Mouse (Mus musculus) kidney, adult 18-20 months (tissue): ENCODE results near the gene Kif26a.

ENCODE experiments used
- DNase-seq: peaks from one replicate; pipeline ENCODE4 v3.0.0; 2021

Gene Kif26a

DNA sequence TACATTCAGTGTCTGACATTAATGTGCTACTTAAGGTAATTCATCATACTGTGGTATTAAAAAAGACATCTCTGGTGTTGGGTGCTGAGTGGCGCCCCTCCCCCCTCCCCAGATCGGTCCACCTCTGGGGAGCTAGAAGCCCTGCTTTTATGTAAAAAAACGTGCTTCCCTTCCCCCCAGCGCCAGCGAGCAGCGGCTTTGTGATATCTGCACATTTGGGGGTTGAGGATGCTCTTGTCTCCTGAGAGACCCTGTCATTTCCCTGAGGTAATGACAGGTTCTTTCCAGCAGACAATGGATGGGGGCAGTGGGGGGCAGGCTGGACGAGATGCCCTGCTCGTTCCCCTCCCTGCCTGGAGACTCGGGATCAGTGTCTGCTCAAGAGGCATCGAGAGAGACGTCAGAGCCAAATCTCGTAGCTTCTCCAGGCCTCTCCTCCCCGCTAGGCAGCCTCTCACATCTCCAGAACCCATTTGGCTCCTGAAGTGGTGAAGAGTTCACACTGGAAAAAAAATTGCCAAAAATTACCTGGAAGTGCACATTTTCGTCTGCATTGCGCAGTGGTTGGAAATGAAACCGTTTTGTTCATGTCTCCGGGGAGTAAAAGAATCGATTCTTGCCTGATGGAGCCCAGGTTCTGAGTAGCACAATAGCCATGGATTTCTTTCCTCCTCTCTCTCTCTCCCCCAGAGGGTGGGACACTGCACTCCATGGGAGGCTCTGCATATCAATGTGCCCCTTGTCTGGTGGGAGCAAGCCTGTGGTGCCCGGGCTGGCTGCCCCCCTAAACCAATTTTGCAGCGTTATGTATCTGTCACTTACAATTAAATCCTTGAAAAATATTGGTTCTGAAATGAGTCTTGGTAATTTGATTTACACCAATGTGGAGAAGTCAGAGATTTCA is 24.9 kb downstream of the Kif26a start:
- no peak for DNase-seq

DNA sequence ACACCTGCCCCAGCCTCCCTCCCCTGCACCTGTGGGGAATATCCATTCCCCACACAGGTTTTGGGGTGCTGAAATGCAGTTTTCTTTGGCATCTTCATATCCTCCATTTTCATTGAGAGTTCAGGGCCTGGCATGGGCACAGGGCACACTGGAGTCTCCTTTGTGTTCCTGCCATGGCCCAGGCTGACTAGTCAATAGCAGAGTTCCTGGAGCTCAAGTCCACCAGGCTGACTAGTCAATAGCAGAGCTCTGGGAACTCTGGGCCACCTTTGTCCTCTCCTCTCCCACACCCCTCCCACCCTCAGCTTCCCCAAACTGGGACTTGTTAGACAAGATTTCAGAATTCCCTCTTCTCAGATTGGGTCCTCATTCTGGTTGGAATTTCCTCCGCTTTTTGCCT is 25.6 kb downstream of the Kif26a start:
- no peak for DNase-seq

DNA sequence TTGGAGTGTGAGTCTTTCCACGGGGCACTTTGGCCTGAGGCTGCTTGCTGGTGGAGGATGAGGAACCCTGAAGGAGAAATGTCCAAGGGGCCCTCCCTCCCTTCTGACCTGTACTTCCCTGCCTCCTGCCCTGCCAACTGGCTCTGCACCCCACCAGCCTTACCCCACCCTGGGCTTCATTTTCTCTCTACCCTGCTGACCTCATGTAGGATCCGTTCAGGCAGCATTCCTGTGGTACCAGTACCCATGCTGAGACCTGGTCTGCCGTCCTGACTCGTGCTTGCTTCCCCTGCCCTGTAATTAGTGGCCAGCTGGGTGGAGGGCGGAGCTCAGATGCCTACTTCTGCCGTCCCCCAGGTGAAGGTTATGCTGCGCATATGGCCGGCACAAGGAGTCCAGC is 26.2 kb downstream of the Kif26a start:
- DNase-seq = no peak

DNA sequence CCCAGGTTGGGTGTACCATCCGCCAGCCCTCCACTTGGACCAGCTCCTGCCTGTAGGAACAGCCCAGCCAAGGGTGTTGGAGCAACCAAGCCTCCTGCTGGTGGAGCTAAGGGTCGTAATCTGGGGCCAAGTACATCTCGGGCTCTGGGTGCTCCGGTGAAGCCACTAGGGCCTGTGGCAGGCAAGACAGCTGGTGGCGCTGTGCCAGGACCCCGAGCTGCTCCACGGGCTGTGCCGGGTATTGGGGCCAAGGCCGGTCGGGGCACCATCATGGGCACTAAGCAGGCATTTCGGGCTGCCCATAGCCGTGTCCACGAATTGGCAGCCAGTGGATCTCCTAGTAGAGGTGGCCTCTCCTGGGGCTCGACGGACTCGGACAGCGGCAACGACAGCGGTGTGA is 31.7 kb downstream of the Kif26a start:
- no peak for DNase-seq

DNA sequence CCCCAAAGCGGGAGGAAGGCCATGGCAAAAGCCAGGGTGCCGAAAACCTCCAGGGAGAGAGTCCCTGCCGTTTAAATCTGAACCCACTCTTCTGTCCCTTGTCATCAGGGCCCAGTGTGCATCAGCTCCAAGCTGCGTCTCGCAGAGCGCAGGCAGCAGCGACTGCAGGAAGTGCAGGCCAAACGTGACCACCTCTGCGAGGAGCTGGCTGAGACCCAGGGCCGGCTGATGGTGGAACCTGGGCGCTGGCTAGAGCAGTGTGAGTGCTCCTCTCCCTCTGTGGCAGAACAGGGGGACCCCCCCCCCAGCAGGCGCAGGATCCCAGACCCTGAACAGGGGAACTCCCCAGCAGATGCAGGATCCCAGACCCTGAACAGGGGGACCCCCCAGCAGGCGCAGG is 33.7 kb downstream of the Kif26a start:
- no peak for DNase-seq

DNA sequence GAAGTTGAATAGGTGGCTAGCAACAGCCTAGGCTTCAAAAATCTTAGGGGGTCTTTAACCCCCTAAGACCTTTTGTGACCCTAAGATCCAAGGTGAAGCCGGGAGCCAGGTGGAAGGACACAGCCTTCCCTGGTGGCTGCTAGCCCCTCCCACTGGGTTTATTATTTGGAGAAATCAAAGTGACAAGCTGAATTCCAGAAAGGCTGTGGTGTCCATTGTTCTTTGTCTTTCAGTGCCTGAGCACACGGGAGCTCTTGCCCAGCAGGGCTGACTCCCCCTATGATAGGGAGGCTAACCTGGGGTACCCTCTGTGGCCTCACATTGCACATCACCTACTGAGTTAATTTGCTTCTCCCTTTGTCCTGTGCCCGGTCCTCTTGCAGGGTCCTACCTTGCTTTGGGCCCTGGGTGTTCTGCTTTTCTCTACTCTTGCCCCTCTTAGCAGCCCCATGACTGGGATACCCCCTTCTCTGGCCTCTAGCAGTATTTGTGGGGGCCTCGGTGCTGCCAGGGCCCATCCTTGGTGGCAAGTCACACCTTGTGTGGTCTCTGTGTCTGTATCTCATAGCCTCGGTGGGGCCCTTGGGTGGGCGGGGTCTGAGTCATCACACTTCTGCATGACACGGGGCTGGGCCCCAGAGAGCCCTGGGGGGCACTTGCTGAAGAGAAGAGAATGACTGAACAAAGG is 36.1 kb downstream of the Kif26a start:
- no peak for DNase-seq

DNA sequence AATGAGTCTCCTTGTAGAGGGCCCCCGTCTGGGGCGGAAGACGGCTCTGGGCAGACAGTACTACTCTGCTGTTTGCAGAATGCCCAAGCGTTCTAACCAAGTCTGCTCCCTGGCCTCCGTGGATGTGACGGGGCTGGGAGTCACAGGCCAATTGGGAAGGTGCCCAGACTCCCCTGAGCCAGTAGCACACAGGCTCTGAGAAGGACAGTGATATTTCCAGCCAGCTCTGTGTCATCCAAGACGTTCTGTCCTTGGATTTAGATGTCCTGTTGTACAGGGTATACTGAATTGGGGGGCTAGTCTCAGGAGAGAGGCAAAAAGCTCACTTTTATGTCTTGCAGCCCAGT is 36.6 kb downstream of the Kif26a start:
- DNase-seq = no peak

DNA sequence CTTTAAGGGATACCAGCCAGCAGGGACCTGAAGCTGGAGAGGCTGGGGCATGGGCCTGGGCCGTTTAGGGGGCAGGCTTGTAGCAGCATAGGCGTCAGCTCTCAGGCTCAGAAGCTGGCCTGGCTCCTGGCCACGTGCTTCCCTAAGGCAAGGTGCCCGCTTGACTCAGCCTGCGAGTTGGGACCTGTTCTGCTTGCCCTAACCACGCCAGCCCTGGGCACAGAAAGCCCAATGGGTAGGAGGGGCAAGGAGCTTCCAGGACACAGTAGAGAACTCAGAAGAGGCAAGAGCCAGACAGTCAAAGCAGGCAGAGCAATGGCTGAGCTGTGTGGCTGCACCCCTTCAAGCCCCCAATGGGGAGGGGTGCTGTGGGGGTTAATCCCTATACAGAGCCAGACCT is 37.7 kb downstream of the Kif26a start:
- peak; percentile 55 for DNase-seq

DNA sequence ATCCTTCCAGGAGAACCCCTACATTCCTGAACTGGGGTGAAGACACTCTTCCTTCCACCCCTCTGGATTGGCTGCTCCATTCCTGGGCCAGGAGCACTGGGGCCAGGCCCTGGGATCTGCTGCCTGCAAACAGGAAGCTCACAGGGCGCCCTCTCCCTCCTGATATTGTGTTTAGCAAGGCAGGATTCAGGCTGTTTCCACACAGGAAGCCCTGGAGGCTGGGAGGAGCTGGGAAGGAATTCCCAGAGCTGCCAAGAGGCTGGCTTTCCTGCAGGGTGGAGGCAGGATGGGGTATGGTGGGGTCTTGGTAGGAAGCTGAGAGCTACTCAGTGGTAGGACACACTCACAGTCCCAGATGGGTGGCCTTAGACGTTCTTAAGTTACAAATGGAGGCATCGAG is 38.4 kb downstream of the Kif26a start:
- DNase-seq = peak; percentile 63

DNA sequence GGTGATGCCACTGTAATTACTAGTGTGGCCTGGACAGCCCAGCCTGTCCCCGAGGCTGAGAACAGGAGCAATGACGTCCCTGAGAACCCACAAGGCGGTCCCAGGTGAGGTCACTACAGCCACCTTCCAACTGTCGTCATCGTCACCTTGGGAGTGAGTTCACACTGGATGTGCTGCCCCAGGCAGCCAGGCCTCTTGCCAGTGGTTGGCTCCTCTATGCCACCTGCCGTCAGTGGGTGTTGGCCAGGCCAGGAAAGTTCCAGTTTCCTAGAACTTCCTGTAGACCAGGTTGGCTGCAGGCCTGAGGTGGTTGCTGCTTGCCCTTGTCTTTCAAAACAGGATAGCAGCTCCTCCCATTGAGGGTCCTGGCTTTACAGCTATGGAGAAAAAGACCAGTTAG is 40.9 kb downstream of the Kif26a start:
- peak; percentile 46 for DNase-seq

DNA sequence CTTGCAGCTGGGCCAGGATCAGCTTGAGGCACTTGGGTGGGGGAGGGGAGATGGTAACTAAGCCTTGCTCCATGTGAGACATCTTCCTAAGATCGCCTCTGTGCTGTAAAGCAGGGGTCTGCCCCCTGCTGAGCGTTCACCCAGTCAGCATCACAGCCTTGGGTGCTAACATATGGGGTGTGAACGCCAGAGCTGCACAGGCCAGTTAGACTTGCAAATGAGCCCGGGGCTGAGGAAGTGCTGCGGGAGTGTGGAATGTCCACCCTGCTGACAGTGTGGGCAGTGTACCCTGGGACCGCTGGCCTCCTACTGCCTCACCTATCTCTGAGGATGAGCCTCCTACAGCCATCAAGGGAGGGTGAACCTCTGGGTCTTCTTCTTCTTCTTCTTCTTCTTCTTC is 45.7 kb downstream of the Kif26a start:
- no peak for DNase-seq

DNA sequence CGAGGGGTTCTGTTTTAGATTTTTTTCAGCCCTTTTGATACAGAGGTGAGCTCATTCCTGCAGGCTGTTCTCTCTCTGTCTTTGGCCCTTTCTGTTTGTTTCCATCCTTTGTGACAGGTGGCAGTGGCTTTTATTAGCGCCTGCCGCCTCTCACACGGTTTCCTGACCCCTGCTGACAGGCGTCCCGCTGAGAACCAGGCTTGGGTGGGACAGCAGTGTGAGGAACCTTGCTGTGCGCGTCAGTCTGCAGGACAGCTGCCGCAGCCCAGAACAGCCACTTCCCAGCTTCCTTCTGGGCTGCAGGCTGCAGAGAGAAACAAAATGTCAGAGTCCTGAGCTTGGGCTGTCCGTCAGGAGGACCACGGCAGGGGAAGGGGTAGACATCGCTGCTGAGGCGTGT is 49.0 kb downstream of the Kif26a start:
- no peak for DNase-seq

DNA sequence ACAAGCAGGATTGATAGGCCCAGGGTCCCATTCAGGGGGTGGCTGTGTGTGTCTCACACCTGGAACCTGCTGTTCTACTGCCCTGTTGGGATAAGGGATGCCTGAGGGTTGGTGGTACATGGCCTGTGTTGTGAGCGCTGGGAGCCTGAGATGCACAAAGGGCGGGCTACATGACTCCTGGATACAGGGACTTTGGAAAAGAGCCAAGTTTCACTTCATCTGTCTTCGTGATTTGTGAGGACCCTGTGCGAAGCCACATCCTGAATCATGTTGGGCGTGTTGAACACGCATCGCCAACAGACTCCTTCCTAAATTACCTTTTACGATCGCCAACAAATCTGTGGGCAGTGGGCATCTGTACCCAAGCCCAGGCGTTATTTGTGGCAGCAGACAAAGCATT is 50.6 kb downstream of the Kif26a start:
- no peak for DNase-seq

DNA sequence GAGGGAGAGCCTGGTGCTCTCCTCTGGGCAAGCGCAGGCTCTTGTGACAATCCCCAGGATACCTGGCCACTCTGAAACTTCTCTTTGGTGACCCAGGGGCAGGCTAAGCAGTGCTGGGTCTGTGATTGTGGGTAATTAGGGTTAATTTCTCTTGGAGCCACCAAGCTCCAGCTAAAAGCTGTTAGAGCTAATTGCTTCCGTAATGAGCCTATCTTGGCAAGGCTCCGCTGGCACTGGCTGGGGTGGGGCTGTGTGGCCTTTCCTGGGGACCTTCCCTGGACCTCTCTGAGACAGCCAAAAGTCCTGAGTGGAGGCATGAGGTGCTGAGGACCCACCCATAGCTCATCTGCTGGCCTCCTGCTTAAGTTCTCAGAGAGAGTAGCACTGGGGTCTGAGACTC is 53.4 kb downstream of the Kif26a start:
- no peak for DNase-seq

DNA sequence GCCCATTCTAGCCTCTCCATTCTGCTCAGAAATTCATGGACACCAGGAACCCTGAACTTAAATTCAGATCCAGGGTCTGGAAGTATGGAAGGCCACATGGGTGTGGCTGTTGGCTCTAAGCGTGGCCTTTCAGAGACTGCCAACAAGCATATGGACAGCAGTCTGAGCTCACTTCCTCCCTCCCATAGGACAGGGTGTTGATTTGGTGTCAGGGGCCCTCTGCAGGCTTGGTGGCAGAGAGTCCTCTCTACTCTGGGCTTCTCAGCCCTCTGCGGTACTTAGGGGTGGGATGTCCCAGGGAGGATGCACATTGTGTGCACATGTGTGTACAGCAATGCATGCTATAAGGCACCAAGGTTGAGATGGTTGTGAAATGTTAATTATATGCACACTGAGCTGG is 54.0 kb downstream of the Kif26a start:
- no peak for DNase-seq

DNA sequence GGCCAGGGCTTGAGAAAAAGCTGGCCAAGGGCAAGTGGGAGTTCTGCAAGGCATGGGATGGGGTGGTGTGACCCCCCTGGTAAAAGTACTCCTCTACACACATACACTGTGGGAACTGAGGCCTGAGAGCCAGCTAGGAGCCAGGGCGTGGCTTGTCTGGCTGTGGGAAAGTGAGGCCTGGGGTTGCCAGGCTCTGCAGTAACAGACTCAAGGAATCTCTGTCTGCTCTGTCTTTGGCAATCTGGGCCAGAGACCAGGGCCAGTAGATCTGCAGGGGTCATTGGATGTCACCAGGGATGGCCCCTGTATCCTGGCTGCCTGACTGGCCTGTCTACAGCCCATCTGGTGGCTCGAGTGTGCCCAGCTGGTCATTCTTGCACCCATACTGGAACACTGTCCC is 61.2 kb downstream of the Kif26a start:
- no peak for DNase-seq

DNA sequence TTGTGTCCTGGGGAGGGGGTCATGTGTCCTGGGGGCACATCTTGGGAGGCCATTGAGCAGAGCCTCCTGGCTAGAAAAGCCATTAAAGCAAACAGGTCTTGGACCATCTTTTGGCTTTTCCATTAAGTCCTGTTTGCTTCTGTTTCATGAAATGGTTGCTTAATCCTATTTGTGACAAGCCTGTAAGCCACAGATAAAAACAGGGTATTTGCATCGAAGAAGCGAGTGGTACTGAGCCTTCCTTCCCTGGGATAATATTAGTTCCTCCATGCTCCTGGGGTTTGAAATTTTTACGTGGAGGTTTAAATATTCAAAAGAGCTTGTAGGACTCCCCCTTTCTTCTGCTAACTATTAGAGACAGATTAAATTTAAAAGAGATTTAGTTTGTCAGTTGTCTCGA is 61.7 kb downstream of the Kif26a start:
- DNase-seq = no peak

DNA sequence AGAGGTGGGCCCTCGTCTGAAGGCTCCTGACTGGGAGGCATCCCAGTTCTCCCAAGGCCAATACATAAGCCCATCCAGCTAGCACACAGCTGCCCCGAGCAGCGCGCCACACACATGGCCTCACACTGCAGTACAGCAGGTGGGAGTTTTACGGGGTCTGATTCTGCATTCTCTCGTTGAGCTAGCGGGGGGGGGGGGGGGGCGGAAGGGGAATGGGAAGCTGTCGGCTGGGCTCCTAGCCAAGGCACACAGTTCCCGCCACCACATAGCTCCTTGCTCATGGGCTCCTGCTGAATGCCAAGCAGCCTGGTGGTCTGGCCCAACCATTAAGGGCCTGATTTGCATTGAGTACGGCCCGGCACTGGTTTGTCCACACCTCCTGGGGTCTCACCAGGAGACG is 64.6 kb downstream of the Kif26a start:
- no peak for DNase-seq

DNA sequence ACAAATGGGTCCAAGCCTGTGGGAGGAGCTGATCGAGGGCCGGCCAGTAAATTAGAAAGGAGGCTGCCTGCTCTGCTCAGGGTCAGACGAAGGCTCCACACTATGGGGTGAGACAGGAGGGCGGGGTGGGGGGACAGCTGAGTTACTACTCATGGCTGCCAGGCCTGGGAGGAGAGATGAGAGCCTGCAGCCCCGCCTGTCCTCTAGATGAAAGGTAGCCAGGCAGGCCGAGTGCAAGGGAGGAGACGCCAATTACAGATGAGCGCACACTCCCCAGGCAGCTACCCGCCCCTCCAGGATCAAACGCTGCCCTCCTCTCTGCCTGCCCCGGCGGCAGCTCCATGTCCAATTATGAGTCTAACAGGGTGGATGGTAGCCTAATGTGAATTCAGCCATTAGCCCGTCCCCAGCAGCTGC is 68.4 kb downstream of the Kif26a start:
- no peak for DNase-seq

DNA sequence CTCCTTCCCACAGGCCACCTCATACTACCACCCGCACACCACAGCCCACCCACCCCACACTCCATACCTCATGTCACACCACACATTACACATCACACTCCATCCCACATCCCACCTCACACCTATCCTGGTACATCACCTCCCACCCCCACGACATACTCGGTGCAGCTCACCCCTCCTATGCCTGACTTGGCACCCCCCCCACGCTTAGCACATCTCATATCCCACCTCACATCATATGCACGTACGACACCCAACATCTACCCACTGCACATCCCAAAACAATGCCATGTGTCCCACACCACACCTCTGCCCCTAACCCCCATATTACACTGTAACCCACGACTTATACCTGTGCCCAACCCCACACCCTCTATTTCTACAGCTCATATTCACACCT is 69.5 kb downstream of the Kif26a start:
- no peak for DNase-seq

DNA sequence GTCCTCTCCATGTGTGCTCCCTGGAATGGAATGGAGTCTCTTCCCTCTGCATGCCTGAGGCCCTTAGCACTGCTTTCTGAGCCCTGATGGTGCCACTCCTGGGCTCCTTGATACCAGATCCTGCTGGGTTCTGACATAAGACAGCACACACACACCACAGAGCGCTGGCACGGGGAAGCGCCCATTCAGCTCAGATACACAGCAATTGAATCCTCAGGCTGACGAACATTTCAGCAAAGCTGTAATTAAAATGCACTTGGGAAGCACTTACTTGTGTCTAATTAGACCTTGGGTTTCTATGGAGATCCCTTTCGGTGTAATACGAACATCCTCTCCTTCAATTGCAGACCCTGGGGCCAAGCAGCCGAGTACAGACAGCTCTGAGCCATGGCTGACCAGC is 71.0 kb downstream of the Kif26a start:
- no peak for DNase-seq

DNA sequence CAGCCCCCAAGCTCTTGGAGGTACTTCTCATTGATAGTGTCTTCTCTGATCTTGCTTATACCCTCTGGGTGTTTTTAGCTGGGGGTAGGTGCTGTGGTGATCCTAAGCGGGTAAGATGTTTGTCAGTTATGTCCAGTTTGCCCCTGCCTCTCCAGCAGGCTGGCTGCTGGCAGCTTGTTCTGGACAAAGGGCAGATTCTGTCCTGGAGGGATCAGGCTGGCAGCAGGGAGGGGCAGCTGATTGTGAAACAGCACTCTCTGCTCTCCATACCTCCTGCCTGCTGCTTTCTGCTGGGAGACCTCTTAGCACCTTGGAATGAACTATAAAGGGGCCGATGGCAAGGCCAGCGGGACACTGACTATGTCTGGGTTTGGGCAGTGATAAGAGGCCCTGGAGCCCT is 71.7 kb downstream of the Kif26a start:
- peak; percentile 63 for DNase-seq

DNA sequence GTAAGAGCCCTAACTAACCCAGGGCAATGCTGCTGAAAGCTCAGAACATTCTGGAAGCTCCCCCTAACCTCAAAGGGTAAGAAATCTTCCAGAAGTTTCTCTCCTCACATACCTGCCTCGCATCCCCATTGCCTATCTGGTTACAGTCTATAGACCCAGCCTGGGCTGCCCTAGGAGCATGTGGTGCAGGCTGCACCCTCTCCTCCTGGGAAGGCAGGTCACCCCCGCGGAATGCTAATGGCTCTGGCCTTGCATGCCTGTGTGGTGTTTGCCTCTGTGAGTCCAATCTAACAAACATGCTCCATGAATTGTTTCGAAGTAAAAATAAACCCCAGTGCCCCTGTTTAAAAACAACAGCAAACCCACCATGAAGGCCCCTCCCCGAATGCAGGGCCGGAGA is 75.3 kb downstream of the Kif26a start:
- DNase-seq = no peak

DNA sequence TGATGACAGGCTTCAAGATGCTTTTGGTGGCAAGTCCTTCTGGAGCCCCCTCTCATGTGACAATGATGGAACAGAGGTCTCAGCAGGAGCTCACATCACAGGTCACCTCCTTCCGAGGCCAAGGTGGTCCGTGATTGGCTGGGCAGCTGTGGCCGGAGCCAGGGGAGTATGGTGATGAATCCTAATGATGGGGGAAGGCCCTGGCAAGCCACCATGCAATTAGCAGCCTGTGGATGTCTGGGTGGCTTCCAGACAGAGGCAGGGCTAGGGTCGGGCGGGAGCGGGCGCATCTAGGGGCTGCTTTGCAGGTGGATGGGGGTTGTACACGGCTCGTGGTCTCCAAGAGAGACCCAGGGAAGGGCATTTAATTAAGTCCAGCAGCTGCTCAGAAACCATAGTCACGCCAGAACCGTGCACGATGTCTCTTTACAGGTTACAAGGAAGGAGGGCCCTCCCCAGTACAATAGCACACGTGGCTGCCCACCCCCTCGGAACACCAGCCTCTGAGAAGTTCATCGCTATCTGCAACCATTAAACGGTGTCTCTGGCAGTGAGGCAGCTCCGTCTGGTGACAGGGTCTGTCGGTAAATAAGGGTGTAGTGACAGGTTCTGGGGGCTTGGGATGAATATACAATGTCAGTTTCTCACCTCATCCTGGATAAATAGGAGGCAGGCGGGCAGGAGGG is 75.9 kb downstream of the Kif26a start:
- DNase-seq = no peak
